Mouse (Mus musculus): ENCODE data around the gene Lrig1. TPM values are rescaled to one million over a fixed set of nuclear protein-coding genes. Genes with fewer than 3 reads are reported as not detected.

The Lrig1 gene
- polyA plus RNA-seq, 1 experiment: 11.2 TPM

DNA sequence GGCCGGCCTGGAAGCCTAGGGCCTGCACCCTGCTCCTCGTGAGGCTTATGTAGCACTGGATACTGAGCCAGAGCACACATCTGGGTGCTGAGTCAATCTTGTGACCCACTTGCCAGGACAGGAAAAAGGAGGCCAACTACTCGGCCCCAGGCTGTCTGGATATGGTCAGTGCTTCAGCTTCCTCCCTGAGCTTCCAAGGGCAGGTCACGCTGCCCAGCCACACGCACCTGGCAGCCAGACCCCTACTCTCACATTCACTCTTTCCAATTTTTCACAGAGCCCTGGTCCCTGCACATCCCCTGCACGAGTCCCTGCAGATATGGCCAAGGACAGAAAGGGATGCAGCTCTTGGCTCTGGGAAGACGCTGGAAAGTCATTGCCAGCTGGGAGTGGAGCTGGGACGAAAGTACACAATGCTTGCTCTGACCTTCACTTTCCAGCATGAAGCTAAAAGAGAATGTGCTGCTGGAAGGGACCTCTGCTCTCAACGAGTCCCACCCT is 79.1 kb downstream of the Lrig1 start:
- Histone ChIP-seq H3ac (ENCODE audit: control insufficient read depth, insufficient read length, low read depth) (no peak overlapping the region), H3K79me2 (ENCODE audit: control insufficient read depth, insufficient read depth) (no peaks in the 10 kb centered on the region), H3K27me3 (ENCODE audit: control insufficient read depth, insufficient read depth, insufficient read length) (no peaks in the 10 kb centered on the region), H3K4me3 (ENCODE audit: insufficient read depth, poor library complexity, severe bottlenecking) (no peak overlapping the region), H3K36me3 (ENCODE audit: control insufficient read depth, insufficient read depth) (peaks cover 18% of the 10 kb centered on the region), H3K79me3 (ENCODE audit: low read depth) (no peaks in the 10 kb centered on the region)
- TF ChIP-seq MYOG (IDR thresholded peaks at IDR 0.05; ENCODE audit: control insufficient read depth, extremely low read depth, insufficient read length) (no peak), FOSL1 (IDR thresholded peaks at IDR 0.05; ENCODE audit: insufficient read depth, low read length, poor library complexity, severe bottlenecking) (no peak), USF1 (IDR thresholded peaks at IDR 0.05; ENCODE audit: low read depth) (no peak), MAX (IDR thresholded peaks at IDR 0.05) (no peak), CEBPB (IDR thresholded peaks at IDR 0.05; ENCODE audit: low read depth) (no peak), MYOD1 (IDR thresholded peaks at IDR 0.05; ENCODE audit: control insufficient read depth, insufficient read length, low read depth) (no peak), CTCF (IDR thresholded peaks at IDR 0.05; ENCODE audit: control insufficient read depth, insufficient read depth, insufficient read length) (no peak)

DNA sequence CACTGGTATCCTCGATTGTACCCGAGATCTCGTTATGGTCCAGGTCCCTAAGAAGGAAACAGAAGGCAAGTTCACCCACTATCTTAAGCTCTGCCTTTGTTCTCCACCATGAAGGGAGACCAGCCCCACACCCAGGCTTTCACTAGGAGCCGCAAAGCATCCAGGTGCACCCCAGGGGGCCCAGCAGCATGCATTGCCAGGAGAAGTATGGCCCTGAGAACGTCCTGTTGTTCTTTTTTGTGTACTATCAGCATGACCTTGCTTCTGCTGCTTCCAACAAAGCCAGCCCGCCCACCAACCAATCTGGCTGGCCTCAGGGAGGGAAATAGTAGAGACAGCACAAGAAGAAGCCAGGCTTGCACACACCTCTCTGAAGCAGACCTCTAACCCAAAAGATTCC is 79.7 kb downstream of the Lrig1 start:
- Histone ChIP-seq H3ac (ENCODE audit: control insufficient read depth, insufficient read length, low read depth) (no peak overlapping the region), H3K79me3 (ENCODE audit: low read depth) (no peaks in the 10 kb centered on the region), H3K27me3 (ENCODE audit: control insufficient read depth, insufficient read depth, insufficient read length) (no peaks in the 10 kb centered on the region), H3K36me3 (ENCODE audit: control insufficient read depth, insufficient read depth) (peaks cover 18% of the 10 kb centered on the region), H3K79me2 (ENCODE audit: control insufficient read depth, insufficient read depth) (no peaks in the 10 kb centered on the region), H3K4me3 (ENCODE audit: insufficient read depth, poor library complexity, severe bottlenecking) (no peak overlapping the region)
- no peak for TF ChIP-seq CEBPB (IDR thresholded peaks at IDR 0.05; ENCODE audit: low read depth)
- TF ChIP-seq MAX (IDR thresholded peaks at IDR 0.05): no peak
- TF ChIP-seq USF1 (IDR thresholded peaks at IDR 0.05; ENCODE audit: low read depth): no peak
- no peak for TF ChIP-seq MYOD1 (IDR thresholded peaks at IDR 0.05; ENCODE audit: control insufficient read depth, insufficient read length, low read depth)
- TF ChIP-seq FOSL1 (IDR thresholded peaks at IDR 0.05; ENCODE audit: insufficient read depth, low read length, poor library complexity, severe bottlenecking): no peak
- TF ChIP-seq MYOG (IDR thresholded peaks at IDR 0.05; ENCODE audit: control insufficient read depth, extremely low read depth, insufficient read length): no peak
- no peak for TF ChIP-seq CTCF (IDR thresholded peaks at IDR 0.05; ENCODE audit: control insufficient read depth, insufficient read depth, insufficient read length)

DNA sequence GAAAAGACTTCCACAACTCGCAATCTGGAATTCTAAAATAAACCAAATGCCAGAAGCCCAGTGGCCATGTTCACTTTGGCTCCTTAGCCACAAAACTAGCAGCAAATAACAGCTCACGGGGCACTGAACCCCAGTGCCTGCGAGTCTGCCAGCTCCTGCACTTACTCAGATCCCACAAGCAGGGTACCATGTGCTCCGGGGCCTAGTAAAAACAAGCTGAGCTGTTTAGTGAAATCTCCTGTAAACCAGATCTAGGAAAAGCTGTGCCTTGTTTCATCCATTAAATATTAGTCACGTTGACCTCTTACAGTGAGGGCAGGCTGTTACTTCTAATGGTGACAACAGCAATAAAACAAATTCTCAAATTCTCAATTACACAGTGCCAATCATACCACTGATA is 81.3 kb downstream of the Lrig1 start:
- no peaks in the 10 kb centered on the region for H3K79me3 ChIP-seq (ENCODE audit: low read depth)
- H3K36me3 ChIP-seq (ENCODE audit: control insufficient read depth, insufficient read depth): peaks cover 9% of the 10 kb centered on the region
- no peak overlapping the region for H3ac ChIP-seq (ENCODE audit: control insufficient read depth, insufficient read length, low read depth)
- no peak overlapping the region for H3K4me3 ChIP-seq (ENCODE audit: insufficient read depth, poor library complexity, severe bottlenecking)
- TF ChIP-seq MYOD1 (IDR thresholded peaks at IDR 0.05; ENCODE audit: control insufficient read depth, insufficient read length, low read depth) (no peak), USF1 (IDR thresholded peaks at IDR 0.05; ENCODE audit: low read depth) (no peak), CEBPB (IDR thresholded peaks at IDR 0.05; ENCODE audit: low read depth) (no peak), CTCF (IDR thresholded peaks at IDR 0.05; ENCODE audit: control insufficient read depth, insufficient read depth, insufficient read length) (no peak), FOSL1 (IDR thresholded peaks at IDR 0.05; ENCODE audit: insufficient read depth, low read length, poor library complexity, severe bottlenecking) (no peak), MYOG (IDR thresholded peaks at IDR 0.05; ENCODE audit: control insufficient read depth, extremely low read depth, insufficient read length) (no peak), MAX (IDR thresholded peaks at IDR 0.05) (no peak)
- H3K79me2 ChIP-seq (ENCODE audit: control insufficient read depth, insufficient read depth): no peaks in the 10 kb centered on the region
- no peaks in the 10 kb centered on the region for H3K27me3 ChIP-seq (ENCODE audit: control insufficient read depth, insufficient read depth, insufficient read length)

DNA sequence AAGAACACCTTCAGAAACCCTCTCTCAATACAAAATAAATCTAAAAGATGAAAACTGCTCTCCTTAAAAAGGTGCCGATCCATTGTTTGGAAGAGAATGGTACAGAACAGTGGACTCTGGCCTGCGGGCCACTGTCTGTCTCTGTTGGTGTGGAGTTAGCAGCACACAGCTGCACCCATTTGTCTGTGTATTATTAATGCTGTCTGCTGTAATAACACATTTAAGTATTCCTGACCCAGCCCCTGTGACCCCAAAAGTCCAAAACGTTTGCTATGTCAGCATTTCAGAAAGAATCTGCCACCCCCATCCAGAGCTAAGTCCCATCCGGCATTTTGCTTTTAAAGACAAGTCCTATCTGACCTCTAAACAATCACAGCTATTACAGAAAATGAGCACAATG is 84.0 kb downstream of the Lrig1 start:
- Histone ChIP-seq H3ac (ENCODE audit: control insufficient read depth, insufficient read length, low read depth) (no peak overlapping the region), H3K79me2 (ENCODE audit: control insufficient read depth, insufficient read depth) (no peaks in the 10 kb centered on the region), H3K27me3 (ENCODE audit: control insufficient read depth, insufficient read depth, insufficient read length) (no peaks in the 10 kb centered on the region), H3K36me3 (ENCODE audit: control insufficient read depth, insufficient read depth) (peaks cover 22% of the 10 kb centered on the region), H3K79me3 (ENCODE audit: low read depth) (no peaks in the 10 kb centered on the region), H3K4me3 (ENCODE audit: insufficient read depth, poor library complexity, severe bottlenecking) (no peak overlapping the region)
- TF ChIP-seq MAX (IDR thresholded peaks at IDR 0.05) (no peak), FOSL1 (IDR thresholded peaks at IDR 0.05; ENCODE audit: insufficient read depth, low read length, poor library complexity, severe bottlenecking) (no peak), CTCF (IDR thresholded peaks at IDR 0.05; ENCODE audit: control insufficient read depth, insufficient read depth, insufficient read length) (no peak), USF1 (IDR thresholded peaks at IDR 0.05; ENCODE audit: low read depth) (no peak), MYOG (IDR thresholded peaks at IDR 0.05; ENCODE audit: control insufficient read depth, extremely low read depth, insufficient read length) (no peak), MYOD1 (IDR thresholded peaks at IDR 0.05; ENCODE audit: control insufficient read depth, insufficient read length, low read depth) (no peak), CEBPB (IDR thresholded peaks at IDR 0.05; ENCODE audit: low read depth) (no peak)

DNA sequence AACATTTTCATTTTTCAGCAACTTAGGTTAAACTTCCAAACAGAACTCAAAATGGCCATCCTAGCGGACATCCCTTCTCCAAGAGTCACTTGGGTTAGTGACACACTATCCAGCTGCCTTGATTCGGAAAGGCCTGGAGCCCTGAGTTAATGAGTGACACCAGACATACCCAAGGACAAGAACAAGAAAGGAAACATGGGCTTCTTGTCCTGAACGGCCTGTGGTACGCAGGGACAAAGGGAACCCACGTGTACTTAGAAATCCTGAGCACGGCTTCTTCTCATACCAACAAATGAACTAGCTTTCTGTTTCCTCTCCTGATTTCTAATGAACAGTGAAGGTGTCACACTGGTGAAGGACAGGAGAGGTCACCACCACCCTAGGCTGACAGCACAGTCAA is 85.6 kb downstream of the Lrig1 start:
- no peaks in the 10 kb centered on the region for H3K79me2 ChIP-seq (ENCODE audit: control insufficient read depth, insufficient read depth)
- no peaks in the 10 kb centered on the region for H3K27me3 ChIP-seq (ENCODE audit: control insufficient read depth, insufficient read depth, insufficient read length)
- H3K79me3 ChIP-seq (ENCODE audit: low read depth): no peaks in the 10 kb centered on the region
- TF ChIP-seq MYOD1 (IDR thresholded peaks at IDR 0.05; ENCODE audit: control insufficient read depth, insufficient read length, low read depth) (no peak), FOSL1 (IDR thresholded peaks at IDR 0.05; ENCODE audit: insufficient read depth, low read length, poor library complexity, severe bottlenecking) (no peak), CEBPB (IDR thresholded peaks at IDR 0.05; ENCODE audit: low read depth) (no peak), MYOG (IDR thresholded peaks at IDR 0.05; ENCODE audit: control insufficient read depth, extremely low read depth, insufficient read length) (no peak), USF1 (IDR thresholded peaks at IDR 0.05; ENCODE audit: low read depth) (no peak), MAX (IDR thresholded peaks at IDR 0.05) (no peak), CTCF (IDR thresholded peaks at IDR 0.05; ENCODE audit: control insufficient read depth, insufficient read depth, insufficient read length) (no peak)
- peaks cover 26% of the 10 kb centered on the region for H3K36me3 ChIP-seq (ENCODE audit: control insufficient read depth, insufficient read depth)
- no peak overlapping the region for H3K4me3 ChIP-seq (ENCODE audit: insufficient read depth, poor library complexity, severe bottlenecking)
- H3ac ChIP-seq (ENCODE audit: control insufficient read depth, insufficient read length, low read depth): no peak overlapping the region
